Mouse (Mus musculus) E14TG2a.4 (cell line): ENCODE results near the gene Tmem88.

Source experiments
- CTCF ChIP-seq: conservative IDR thresholded peaks from 2 replicates; pipeline ENCODE4 v1.5.1; 2014; ENCODE audit warnings: low read length
- POU5F1 ChIP-seq: IDR thresholded peaks from 2 replicates; pipeline ENCODE4 v1.6.1; 2014; ENCODE audit warnings: low read length, borderline replicate concordance

DNA sequence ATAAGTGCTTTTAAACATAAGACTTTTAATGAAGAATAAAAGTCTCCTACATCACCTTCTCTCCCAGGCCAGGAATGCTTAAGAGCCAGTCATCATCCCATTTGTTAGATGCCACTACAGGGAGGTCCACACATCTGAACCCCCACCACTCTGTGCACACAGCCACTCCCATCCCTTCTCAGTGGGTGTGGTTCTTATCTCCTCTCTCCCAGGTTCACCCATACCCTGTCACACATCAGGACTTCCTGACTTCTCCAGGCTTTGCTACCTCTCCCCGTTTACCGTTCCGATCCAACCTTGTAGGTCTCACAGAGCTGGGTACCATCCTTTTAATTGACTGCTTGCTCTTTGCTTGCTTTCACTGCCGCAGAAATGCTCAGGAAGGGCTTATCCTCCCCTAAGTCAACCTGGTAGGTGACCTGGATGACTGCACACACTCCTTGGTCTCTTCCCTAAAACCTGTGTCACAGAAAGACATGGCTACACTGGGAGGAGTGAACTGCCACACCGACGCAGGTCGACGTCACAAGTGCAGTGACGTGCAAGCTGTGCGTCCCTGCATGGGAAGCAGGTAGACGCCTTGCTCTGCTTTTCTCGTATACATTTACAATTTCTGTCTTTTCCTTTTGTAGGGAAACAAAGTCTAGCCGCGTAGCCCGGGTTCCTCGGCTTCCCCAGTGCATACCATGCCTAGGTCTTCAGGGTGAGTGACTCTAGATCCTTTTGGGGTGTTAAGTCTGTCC, 24.6 kb downstream of the Tmem88 start:
- TF ChIP-seq CTCF (no peak), POU5F1 (no peak)
